Mouse (Mus musculus) right cerebral cortex, postnatal 10 days (tissue): Measurements from ENCODE around the gene Synpr.
A peak's percentile ranks its signal among the peaks of the same experiment; 100 is the strongest.

Experiments
- DNase-seq, 2 experiments: peaks; one replicate each; pipeline ENCODE4 v3.0.0; 2021; ENCODE audit warnings: low spot score in 2 of 2

The Synpr gene

GRCm38 (mm10) chr14:13284091-13284844, at the start of gene Synpr:
Gene Synpr, plus strand, starts transcription at chr14:13284780.
- DNase-seq, result peak; percentile 87 to 89

DNA sequence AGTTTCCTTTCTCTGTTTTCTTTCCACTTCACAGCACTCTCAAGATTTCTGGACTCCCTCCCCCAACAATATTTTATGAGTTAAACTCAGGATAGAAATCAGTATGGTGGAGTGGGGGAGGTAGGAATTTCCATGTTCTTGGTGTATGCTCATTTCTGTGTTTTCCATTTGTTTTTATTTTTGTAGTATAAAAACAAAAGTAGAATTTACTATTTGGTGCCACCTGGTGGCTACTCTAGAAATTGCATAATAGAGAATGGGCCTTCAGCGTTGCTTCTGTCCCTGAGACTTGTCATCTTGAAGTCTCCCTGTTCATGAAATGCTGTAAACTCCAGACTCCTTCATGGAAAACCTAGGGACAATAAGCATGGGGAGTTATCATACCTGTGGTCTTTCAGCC, 47.7 kb upstream of the Synpr start:
- DNase-seq, result peak in 1 of 2 experiments; percentile 32

GRCm38 (mm10) chr14:13247431-13247830, 37.1 kb upstream of the Synpr start:
- DNase-seq, result no peak

DNA sequence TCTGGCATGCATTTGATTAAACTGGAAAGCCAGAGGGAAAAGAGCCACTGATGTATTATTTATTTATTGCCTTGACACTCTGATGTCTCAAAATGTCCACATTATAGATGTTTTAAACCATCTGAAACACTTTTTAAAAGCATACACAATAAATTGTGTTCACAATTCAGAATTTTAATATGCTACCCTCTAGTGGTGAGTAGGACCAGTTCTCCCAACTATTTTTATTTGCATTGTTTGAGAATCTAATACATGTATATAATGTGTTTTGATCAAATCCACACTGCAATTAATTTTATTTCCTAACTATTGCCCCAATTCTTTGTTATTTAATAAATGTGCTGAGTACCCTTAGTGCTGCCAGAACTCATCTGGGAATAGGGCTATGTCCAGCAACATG, 35.2 kb upstream of the Synpr start:
- no peak for DNase-seq

GRCm38 (mm10) chr14:13252594-13252993, 32.0 kb upstream of the Synpr start:
- DNase-seq, result no peak

DNA sequence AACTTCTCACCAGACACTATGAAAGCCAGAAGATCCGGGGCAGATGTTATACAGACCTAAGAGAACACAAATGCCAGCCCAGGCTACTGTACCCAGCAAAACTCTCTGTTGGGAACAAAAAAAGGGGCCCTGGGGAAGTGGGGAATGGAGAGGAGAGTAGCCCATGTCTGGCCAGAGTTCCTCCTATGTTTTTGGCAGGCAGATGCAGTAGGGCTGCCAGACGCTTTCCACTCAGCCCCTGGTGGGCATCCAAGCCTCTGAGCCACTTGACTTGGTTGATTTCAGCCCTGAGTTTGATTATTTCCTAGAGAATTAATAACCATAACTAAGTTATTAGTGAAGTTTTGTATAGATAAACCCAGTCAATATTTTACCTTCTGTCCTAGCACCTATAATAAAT, 29.8 kb upstream of the Synpr start:
- peak in 1 of 2 experiments; percentile 25 for DNase-seq

GRCm38 (mm10) chr14:13262406-13262805, 22.2 kb upstream of the Synpr start:
- DNase-seq, result no peak

DNA sequence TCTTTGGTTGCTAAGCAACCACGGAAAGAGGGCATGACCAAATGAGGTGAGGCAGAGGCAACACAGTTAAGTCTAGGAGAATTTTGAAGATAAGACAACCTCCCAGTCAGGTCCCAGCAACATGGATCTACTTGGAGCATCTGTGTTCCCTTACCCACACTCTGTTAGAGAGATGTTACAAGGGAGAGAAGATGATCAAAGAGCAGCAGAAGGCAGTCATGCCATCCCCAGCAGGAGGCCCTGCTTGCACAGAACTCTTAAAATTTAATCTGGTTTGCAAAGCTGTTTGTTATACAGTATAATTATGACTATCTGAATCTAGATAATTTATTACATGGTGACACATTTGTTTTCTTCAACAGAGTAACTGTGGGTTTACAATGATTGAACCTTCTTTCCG, 18.2 kb upstream of the Synpr start:
- no peak for DNase-seq

- DNase-seq, result peak in 1 of 2 experiments; percentile 25
Measured at GRCm38 (mm10) chr14:13267181-13267580, 17.4 kb upstream of the Synpr start.

GRCm38 (mm10) chr14:13283211-13283610, 1.4 kb upstream of the Synpr start:
- DNase-seq, result no peak

GRCm38 (mm10) chr14:13284845-13285198, 242 bp downstream of the Synpr start:
- DNase-seq, result no peak

- no peak for DNase-seq
Measured at GRCm38 (mm10) chr14:13285341-13286130, 956 bp downstream of the Synpr start.

DNA sequence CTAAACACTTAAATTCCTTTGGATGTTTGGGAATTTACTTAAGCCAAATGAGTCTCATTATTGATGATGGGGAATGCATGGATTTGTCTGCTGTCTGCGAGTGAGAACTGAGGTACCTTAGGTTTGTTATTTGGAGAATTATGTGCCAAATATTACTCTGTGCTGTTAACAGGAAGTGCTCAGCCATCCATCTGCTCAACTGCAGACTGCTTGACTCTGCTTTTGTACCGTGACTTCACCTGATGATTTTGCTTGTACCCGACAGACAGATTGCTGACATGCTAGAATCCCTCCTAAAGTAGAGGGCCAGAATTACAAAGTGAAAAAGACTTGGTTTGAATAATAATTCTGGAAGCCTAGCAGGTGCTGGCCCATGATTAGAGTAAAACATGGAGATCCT, 9.6 kb downstream of the Synpr start:
- no peak for DNase-seq

DNA sequence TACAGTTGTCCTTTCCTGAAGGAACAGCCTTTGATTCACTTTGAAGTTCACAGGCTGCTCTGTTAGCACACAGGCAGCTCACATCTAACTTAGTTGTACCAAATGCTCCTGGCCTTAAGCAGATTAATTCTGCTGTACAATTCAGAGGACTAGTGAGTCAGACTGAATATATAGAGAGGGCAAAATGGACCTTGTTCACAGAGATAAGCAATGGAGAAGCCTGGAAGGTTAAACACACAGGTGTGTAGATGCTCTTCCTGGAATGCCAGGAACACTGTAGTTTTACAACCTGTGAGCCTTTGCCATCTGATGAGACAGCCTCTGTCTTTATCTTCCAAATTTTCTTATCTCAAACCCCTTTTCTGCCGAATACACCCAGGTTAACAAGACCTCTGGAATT, 29.7 kb downstream of the Synpr start:
- no peak for DNase-seq

GRCm38 (mm10) chr14:13328461-13328860, 43.9 kb downstream of the Synpr start:
- no peak for DNase-seq

DNA sequence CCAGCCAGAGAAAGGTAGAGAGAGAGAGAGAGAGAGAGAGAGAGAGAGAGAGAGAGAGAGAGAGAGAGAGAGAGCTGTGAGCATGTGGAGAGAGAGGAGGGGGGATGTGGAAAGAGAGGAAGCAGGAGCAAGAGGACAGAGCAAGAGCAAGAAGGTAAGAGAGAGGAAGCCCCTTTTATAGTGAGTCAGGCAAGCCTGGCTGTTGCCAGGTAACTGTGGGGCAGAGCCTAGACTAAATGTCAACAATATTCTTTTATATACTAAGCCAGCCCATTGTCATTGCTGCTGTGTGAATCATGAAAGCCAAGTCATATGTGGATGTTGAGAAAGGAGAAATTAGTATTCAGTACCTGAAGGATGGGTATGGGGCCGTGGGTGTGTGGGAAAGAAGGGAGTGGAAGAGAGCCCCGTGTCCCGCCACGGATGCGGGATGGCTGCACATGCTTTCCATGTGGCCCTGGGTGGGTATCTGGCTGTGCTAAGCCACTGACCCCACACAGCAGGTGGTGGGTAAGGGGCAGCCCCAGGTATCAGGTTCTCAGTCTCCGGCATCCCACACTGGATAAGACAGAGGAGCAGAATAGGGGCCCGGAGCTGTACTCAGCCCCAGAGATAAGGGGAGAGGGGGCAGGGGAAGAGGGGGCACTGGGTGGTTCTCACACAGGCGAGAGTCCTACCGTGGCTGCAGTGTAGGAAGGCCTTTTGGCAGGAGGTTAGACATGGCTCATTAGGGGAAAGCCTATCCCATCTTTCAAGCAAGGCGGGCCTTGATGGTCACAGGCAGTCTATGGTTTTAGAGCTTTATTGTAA, 48.1 kb downstream of the Synpr start:
- DNase-seq, result no peak

- no peak for DNase-seq
Measured at GRCm38 (mm10) chr14:13333372-13333771, 48.8 kb downstream of the Synpr start.

DNA sequence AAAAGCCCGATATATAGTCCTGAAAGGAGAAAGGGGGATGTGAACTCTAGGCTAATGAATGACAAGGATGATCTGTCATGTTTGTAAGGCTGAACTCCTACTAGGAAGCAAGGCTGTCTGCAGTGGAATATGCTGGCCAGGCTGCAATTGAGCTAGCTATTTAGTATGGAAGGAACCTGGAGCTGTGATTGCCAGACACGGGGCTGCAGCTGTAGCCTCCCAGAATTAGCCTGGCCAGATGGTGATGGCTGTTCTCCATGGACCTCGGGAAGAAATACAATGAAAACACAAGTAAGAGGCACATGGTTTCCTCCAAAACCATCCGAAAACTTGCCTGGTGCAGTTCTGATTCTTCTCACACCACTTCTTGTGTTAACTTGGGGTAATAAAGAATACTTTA, 51.6 kb downstream of the Synpr start:
- DNase-seq, result peak; percentile 52 to 59

- DNase-seq, result no peak
Measured at GRCm38 (mm10) chr14:13340688-13341087, 56.1 kb downstream of the Synpr start.

DNA sequence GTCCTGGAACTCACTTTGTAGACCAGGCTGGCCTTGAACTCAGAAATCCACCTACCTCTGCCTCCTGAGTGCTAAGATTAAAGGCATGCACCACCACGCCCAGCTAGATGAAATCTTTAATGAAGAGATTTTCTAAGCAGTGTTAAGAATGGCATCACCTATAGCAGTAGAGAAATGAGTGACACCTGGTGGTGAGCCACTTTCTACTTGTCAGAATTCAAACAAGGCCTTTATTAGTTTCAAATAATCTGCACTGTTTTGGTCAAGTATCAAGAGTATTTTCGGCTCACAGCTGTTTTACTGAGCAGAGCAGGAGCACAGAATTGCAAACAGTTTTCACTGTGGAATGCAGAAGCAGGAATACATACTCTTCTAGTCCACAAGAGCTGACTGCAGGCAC, 59.7 kb downstream of the Synpr start:
- DNase-seq, result no peak

DNA sequence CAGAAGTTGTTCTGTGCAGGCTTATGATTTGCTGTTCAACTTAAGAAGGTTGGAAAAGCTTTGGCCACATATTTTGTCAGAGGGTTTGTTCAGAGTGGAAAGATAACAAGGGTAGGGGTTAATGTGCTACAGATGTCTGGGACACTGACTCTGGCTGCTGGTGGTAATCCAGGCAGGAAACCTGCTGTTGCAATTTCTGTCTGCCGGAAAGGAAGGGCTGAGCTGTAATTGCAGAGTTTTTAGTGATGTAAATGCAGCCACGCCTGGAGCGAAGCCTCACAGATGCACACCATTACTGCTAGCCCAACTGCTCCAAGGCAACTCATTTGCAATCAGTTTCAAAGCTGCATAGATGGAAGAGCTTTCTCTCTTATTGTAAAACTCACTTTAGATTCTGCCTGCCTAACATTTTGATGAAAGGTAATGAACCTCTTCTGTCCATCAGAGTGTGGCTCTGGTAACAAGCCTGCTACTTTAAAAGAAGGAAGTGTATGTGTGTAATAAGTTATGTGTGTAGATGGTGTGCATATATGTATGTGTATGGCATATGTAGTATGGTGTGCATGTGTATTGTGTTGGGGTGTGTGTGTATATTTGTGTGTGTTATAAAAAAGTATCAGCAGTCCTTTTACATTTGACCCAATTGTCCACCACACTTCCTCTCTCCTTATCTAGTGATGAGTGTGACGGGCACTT, 64.7 kb downstream of the Synpr start:
- peak; percentile 37 to 51 for DNase-seq

GRCm38 (mm10) chr14:13354154-13354553, 69.6 kb downstream of the Synpr start:
- peak; percentile 48 to 49 for DNase-seq
